Mouse (Mus musculus) hindbrain, embryonic 13.5 days (tissue): Measurements from ENCODE around the gene Cfap61. TPM values are rescaled to one million over a fixed set of nuclear protein-coding genes. Genes with fewer than 3 reads are reported as not detected.

Experiments
- ATAC-seq: fragments of 200-750 bp; cut with Nextera tagmentation; 2 replicates; pipeline ENCODE4 v1.8.0; 2017; ENCODE audit warnings: moderate TSS enrichment; ENCODE audit not compliant: low FRiP score
- H3K27ac ChIP-seq: fragments of 300-500 bp; sonication (generic); 2 replicates; pipeline ENCODE4 v1.5.1; 2015; ENCODE audit warnings: inconsistent platforms, mild to moderate bottlenecking, moderate library complexity
- H3K27me3 ChIP-seq: fragments of 300-500 bp; sonication (generic); 2 replicates; pipeline ENCODE4 v1.6.1; 2015; ENCODE audit warnings: mild to moderate bottlenecking, inconsistent platforms
- H3K36me3 ChIP-seq: fragments of 300-500 bp; sonication (generic); 2 replicates; pipeline ENCODE4 v1.6.1; 2015; ENCODE audit warnings: mild to moderate bottlenecking, inconsistent platforms
- H3K4me1 ChIP-seq: fragments of 300-500 bp; sonication (generic); replicated peaks from 2 replicates; pipeline ENCODE4 v1.6.1; 2015; ENCODE audit warnings: inconsistent platforms
- H3K4me2 ChIP-seq: fragments of 300-500 bp; sonication (generic); 2 replicates; pipeline ENCODE4 v1.6.1; 2015; ENCODE audit warnings: inconsistent platforms, mild to moderate bottlenecking, moderate library complexity
- H3K4me3 ChIP-seq: fragments of 300-500 bp; sonication (generic); 2 replicates; pipeline ENCODE4 v1.5.1; 2015; ENCODE audit warnings: mild to moderate bottlenecking, inconsistent platforms
- H3K9ac ChIP-seq: fragments of 300-500 bp; sonication (generic); 2 replicates; pipeline ENCODE4 v1.6.1; 2015; ENCODE audit warnings: mild to moderate bottlenecking, inconsistent platforms
- H3K9me3 ChIP-seq: fragments of 300-500 bp; sonication (generic); 2 replicates; pipeline ENCODE4 v1.6.1; 2016; ENCODE audit warnings: inconsistent platforms
- WGBS: fragments of 180-500 bp; shearing (Covaris S2); methylation state at CpG from one replicate; pipeline ENCODE4 v1.1.7; 2015; 5-methylcytosine and 5-hydroxymethylcytosine counted together
- polyA plus RNA-seq: library from polyadenylated mRNA; unstranded; fragments of >200 nt; fragmentation: Nextera tagmentation; extraction: Ambion mirVana; gene quantifications from 2 replicates; pipeline ENCODE4 v1.2.1, GENCODE M21; 2015

Gene Cfap61
- polyA plus RNA-seq, 1 experiment from 2014 or later = 3.8 TPM

DNA sequence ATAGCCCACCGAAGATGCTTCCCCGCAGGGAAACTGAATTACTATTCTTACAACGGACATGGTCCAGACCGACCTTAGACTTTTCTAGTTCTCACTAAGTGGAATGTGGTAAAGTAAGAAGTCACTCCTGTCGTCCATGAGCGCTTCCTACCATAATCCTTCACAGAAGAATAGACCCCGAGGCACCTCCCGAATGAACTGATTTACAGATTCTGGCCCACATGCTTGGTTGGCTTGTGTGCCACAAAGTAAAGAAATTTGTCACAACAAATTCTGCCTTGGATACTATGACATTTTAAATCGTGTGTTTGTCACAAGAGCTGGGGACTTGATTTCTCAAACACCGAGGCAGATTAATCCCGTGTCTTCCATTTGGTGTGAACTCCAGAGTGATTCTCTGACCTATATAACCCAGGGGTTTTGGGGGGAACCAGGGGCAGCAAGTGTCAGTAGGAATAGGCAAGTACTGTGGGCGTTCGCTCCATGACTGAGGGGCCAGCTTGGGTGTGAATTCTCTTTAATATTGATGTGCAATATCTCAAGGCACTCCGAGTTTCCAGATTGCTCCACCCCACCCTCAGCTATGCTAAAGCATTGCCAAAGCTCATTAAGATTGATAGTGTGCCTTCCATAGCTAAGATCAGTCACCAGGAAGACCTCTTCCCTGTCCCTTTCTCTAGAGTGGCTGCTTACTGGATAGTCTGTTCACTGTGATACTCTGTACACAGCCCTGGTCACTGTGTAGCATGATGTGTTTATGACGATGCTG, 214.8 kb downstream of the Cfap61 start:
- no peak overlapping the region for H3K9ac ChIP-seq
- H3K9me3 ChIP-seq = no peaks in the 10 kb centered on the region
- H3K27me3 ChIP-seq = no peaks in the 10 kb centered on the region
- WGBS = 93% methylated on average over 15 of the region's 15 CpGs
- H3K27ac ChIP-seq = no peak overlapping the region
- no peaks in the 10 kb centered on the region for H3K36me3 ChIP-seq
- H3K4me1 ChIP-seq = no peaks in the 10 kb centered on the region
- H3K4me2 ChIP-seq = no peak overlapping the region
- ATAC-seq = no peak
- no peak overlapping the region for H3K4me3 ChIP-seq

DNA sequence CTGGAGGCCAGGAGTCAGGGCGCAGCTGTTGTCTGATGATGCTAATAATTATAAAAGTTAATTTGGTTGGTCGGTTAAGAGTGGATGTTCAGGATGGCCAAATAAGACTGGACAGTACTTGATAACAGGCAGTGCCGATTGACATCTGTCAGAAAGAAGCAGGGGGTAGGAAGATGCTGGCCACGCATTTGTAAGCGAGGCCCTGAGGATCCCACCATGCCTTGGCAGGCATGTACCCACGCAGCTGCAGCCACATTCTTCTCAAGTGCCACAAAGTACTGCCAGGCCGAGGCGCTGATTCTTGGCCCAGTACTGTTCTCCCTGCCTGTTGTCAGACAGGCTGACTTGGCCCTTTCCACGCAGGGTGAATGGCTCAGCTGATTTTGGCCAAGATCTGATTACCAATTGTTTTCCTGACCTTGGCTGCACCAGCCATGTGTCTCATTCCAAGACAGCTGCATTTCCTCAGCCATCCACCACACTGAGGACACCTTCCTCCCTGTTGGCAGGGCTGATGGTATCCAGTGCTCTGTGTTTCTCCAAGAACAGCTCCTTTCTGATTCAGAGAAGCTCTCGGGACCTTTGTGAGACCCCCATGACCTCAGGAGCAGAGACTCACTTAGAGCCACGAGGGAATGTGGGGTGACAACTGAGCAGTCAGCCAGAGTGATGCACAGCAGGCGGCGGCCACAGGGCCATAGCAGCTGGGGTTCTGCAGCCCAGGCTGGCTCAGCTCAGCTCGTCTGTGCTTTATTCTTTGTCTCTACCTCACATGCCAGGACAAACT, 233.6 kb downstream of the Cfap61 start:
- Histone ChIP-seq H3K27me3 (no peaks in the 10 kb centered on the region), H3K27ac (peak overlapping the region; percentile 55), H3K4me1 (peaks cover 21% of the 10 kb centered on the region), H3K36me3 (no peaks in the 10 kb centered on the region), H3K4me3 (no peak overlapping the region), H3K4me2 (no peak overlapping the region), H3K9ac (no peak overlapping the region), H3K9me3 (no peaks in the 10 kb centered on the region)
- peak; percentile 60 for ATAC-seq
- 30% methylated on average over 14 of the region's 14 CpGs for WGBS

- WGBS = 32% methylated on average over 7 of the region's 7 CpGs
- no peak overlapping the region for H3K4me3 ChIP-seq
- H3K4me2 ChIP-seq = no peak overlapping the region
- ATAC-seq = no peak
- no peaks in the 10 kb centered on the region for H3K9me3 ChIP-seq
- H3K4me1 ChIP-seq = peaks cover 21% of the 10 kb centered on the region
- H3K27me3 ChIP-seq = no peaks in the 10 kb centered on the region
- no peaks in the 10 kb centered on the region for H3K36me3 ChIP-seq
- 0 out of 2 replicates have a peak overlapping the region, but pooled peaks have one; percentile 4 for H3K27ac ChIP-seq
- no peak overlapping the region for H3K9ac ChIP-seq
Measured at GRCm38 (mm10) chr2:146169492-146169891, 234.9 kb downstream of the Cfap61 start.

DNA sequence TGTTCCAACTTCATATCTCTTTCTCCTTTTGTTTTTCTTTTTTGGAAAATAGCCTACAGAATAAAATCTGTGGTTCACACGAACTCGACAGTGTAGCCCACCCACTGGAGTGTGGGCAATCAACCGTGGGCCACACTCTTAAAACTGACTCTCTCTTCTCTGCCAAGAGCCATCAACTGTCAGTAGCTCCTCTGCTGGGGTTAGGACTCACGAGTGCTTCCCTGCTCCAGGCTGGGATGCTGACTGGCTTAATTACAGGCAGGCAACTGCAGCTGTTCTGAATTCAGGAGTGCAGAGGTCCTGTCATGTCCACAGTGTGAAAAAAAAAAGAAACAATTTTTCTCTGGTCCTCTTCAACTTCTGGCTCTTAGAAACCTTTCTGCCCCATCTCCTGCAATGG, 237.5 kb downstream of the Cfap61 start:
- Histone ChIP-seq H3K9ac (no peak overlapping the region), H3K4me3 (no peak overlapping the region), H3K4me2 (no peak overlapping the region), H3K27me3 (no peaks in the 10 kb centered on the region), H3K4me1 (peaks cover 21% of the 10 kb centered on the region), H3K27ac (no peak overlapping the region), H3K36me3 (no peaks in the 10 kb centered on the region), H3K9me3 (no peaks in the 10 kb centered on the region)
- no peak for ATAC-seq
- 39% methylated on average over 4 of the region's 4 CpGs for WGBS

- no peak for ATAC-seq
- no peak overlapping the region for H3K9ac ChIP-seq
- H3K27ac ChIP-seq = no peak overlapping the region
- H3K27me3 ChIP-seq = no peaks in the 10 kb centered on the region
- no peak overlapping the region for H3K4me2 ChIP-seq
- no peak overlapping the region for H3K4me3 ChIP-seq
- WGBS = 87% methylated on average over 7 of the region's 7 CpGs
- H3K9me3 ChIP-seq = no peaks in the 10 kb centered on the region
- no peaks in the 10 kb centered on the region for H3K36me3 ChIP-seq
- peaks cover 5% of the 10 kb centered on the region for H3K4me1 ChIP-seq
Measured at GRCm38 (mm10) chr2:146174173-146174572, 239.6 kb downstream of the Cfap61 start.

DNA sequence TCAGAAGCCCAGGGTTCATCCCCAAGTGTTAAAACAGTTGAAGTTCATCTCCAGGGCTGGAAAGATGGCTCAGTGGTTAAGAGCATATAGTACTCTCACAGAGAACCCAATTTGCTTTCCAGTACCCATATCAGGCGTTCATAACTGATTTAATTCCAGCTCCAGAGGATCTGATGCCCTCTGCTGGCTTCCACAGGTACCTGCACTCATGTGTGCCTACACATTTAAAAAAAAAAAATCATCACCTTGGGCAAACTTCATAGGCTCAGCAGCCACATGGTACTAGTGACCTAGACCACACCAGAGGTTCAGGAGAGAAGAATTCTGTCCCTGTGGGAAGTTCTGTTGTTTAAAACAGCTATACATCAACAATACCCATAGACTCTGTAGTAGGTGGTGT, 244.1 kb downstream of the Cfap61 start:
- H3K4me1 ChIP-seq = peaks cover 4% of the 10 kb centered on the region
- H3K27me3 ChIP-seq = no peaks in the 10 kb centered on the region
- no peak overlapping the region for H3K4me3 ChIP-seq
- no peak overlapping the region for H3K4me2 ChIP-seq
- ATAC-seq = no peak
- H3K9ac ChIP-seq = no peak overlapping the region
- no peaks in the 10 kb centered on the region for H3K36me3 ChIP-seq
- no peaks in the 10 kb centered on the region for H3K9me3 ChIP-seq
- WGBS = 76% methylated on average over 1 of the region's 1 CpGs
- no peak overlapping the region for H3K27ac ChIP-seq

- peak; percentile 62 for ATAC-seq
- Histone ChIP-seq H3K4me3 (no peak overlapping the region), H3K36me3 (no peaks in the 10 kb centered on the region), H3K9ac (no peak overlapping the region), H3K4me2 (no peak overlapping the region), H3K27ac (peak overlapping the region; percentile 36; the same call in 1 of the 2 replicates), H3K9me3 (no peaks in the 10 kb centered on the region), H3K4me1 (peaks cover 30% of the 10 kb centered on the region), H3K27me3 (0 out of 2 replicates have a peak, but pooled peaks cover 2% of the 10 kb centered on the region)
- WGBS = 61% methylated on average over 24 of the region's 24 CpGs
Measured at GRCm38 (mm10) chr2:146183830-146184793, 249.5 kb downstream of the Cfap61 start.

DNA sequence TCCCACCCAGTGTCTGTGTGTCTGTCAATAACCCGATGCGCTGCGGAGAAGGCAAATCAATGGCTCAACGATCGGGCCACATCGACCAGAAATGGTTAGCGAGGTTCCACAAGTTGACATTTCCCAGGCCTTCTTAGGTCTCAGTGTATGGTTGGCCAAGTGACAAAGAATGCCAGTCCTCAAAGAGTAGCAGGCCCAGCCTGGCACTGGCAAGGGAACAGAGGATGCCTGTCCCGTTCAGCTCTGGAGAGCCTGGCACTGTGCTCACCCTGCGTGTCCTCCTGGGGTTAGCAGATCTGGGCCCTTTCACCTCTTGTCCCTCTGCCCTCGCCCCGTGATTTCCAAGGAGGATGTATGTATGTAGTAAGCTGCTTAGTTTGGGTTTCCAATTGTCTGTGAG, 261.5 kb downstream of the Cfap61 start:
- Histone ChIP-seq H3K4me2 (no peak overlapping the region), H3K4me3 (no peak overlapping the region), H3K4me1 (no peaks in the 10 kb centered on the region), H3K36me3 (no peaks in the 10 kb centered on the region), H3K27ac (no peak overlapping the region), H3K27me3 (no peaks in the 10 kb centered on the region; the same call in 1 of the 2 replicates), H3K9ac (no peak overlapping the region), H3K9me3 (no peaks in the 10 kb centered on the region)
- ATAC-seq = no peak
- WGBS = 89% methylated on average over 11 of the region's 11 CpGs

GRCm38 (mm10) chr2:146197947-146198346, 263.4 kb downstream of the Cfap61 start:
- no peak overlapping the region for H3K27ac ChIP-seq
- H3K4me3 ChIP-seq = no peak overlapping the region
- no peak for ATAC-seq
- H3K27me3 ChIP-seq = no peaks in the 10 kb centered on the region; the same call in 1 of the 2 replicates
- WGBS = 88% methylated on average over 7 of the region's 7 CpGs
- H3K4me1 ChIP-seq = no peaks in the 10 kb centered on the region
- no peaks in the 10 kb centered on the region for H3K36me3 ChIP-seq
- no peak overlapping the region for H3K4me2 ChIP-seq
- no peak overlapping the region for H3K9ac ChIP-seq
- H3K9me3 ChIP-seq = no peaks in the 10 kb centered on the region

- no peak for ATAC-seq
- Histone ChIP-seq H3K4me1 (peaks cover 11% of the 10 kb centered on the region), H3K9ac (no peak overlapping the region), H3K27ac (no peak overlapping the region), H3K9me3 (no peaks in the 10 kb centered on the region), H3K4me2 (no peak overlapping the region), H3K36me3 (no peaks in the 10 kb centered on the region), H3K4me3 (no peak overlapping the region), H3K27me3 (peaks cover 30% of the 10 kb centered on the region)
- 23% methylated on average over 4 of the region's 4 CpGs for WGBS
Measured at GRCm38 (mm10) chr2:146210968-146211367, 276.4 kb downstream of the Cfap61 start.

DNA sequence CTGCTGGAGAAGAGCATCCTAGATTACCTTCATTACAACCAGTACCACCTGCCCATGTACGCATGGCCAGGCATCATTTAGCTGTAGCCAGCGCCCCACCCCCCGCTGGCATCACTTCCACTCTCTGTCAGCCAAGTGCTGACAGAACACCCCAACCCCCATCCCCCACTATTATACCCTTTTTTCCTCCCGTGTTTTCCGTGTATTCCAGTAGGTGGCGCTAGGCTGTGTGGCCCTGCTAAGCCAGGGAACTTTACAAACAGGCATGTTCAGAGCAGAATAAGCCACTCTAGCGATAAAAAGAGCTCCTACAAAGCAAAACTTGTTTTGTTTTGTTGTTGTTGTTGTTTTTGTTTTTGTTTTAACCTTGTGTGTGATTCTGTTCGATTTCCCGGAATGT, 280.1 kb downstream of the Cfap61 start:
- Histone ChIP-seq H3K27ac (no peak overlapping the region), H3K4me3 (no peak overlapping the region), H3K9me3 (no peaks in the 10 kb centered on the region), H3K27me3 (peaks cover 45% of the 10 kb centered on the region), H3K4me1 (peaks cover 43% of the 10 kb centered on the region), H3K36me3 (no peaks in the 10 kb centered on the region), H3K4me2 (no peak overlapping the region), H3K9ac (no peak overlapping the region)
- under 1% methylated on average over 9 of the region's 9 CpGs for WGBS
- no peak for ATAC-seq
